Mouse (Mus musculus): ENCODE data around the gene Lrrk1. TPM values are rescaled to one million over a fixed set of nuclear protein-coding genes. Genes with fewer than 3 reads are reported as not detected.

The Lrrk1 gene
- total and polyA plus RNA-seq, 3 experiments, result 0.22 TPM; not detected in 2

DNA sequence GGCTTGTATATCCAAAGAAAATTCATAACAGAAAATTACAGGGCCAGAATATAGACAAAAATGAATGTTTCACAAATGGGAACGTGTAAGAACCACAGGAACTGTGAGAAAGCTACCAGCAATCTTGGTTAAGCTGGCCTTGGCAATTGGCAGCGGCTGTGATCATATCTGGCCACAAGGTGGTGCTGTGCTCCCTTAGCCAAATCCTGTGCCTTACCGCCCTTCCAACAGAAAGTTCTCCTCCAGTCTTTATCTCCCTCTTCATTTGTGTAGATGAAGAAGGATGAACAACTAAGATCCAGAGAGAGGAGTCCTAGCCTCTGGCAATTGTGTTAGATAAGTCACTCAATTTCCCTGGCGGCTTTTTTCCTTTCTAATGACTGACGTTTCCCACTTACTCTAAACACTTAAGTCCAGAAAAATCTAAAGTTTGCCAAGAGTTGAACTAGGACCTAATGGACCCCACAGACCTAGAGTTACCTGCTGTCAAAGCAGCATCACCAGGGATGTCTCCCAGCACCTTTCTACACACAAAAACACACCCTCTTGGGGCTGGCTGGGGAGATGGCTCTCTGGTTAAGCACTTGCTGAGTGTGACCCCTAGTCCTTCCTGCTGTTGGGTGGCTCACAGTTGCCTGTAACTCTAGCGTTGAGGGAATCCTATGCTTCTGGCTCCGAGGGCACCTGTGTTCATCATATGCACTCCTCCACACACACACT lies 78.0 kb downstream of the Lrrk1 start:
- Histone ChIP-seq H3K27me3 (ENCODE audit: insufficient read depth, low read length) (peaks cover 28% of the 10 kb centered on the region), H3K4me1 (ENCODE audit: insufficient read depth, low read depth, low read length) (no peaks in the 10 kb centered on the region), H3K36me3 (replicated peaks) (no peaks in the 10 kb centered on the region), H3K9me3 (replicated peaks) (no peaks in the 10 kb centered on the region), H3K4me3 (ENCODE audit: low read depth, low read length) (no peak overlapping the region)
- DNase-seq (ENCODE audit: low spot score) (peak; percentile 33), ATAC-seq (ENCODE audit: extremely low read depth, insufficient number of reproducible peaks, low FRiP score, poor library complexity, severe bottlenecking) (no peak)
- no peak for TF ChIP-seq GATA2 (IDR thresholded peaks at IDR 0.05; ENCODE audit: borderline replicate concordance, low read depth, low read length)
- TF ChIP-seq CTCF (IDR thresholded peaks at IDR 0.05; ENCODE audit: low read depth, low read length), result peak; percentile 93

DNA sequence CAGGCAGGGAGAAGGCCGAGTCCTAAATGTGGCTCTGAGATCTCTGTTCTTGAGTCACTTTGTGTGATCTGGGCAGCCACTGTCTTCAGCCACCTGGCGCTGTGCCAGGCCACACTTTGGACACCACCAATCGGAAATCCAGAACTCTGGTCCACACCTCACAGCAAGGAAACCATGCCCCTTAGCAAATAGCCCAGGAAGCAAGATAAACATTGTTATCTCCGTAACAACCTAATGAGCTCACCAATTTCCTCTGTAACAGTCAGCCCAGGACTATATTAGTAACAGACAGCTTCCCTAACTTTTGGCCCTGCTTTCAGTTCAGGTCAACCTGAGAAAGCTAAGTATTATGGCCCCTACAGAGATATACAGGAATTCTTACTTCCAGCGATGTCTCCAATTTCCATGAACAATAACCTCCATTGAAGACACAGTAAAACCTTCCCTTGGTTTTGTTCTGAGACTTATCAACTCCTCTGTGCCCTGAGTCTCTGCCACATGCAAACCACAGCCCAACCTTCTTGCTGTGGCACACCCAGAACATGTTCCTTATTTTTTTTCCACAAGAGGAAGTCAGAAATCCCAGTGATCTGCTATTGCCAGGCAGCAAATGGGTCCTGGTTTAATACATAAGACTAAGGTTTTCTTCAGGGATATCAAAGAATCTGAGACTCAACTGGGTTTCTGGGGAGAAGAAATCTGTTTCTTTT lies 78.8 kb downstream of the Lrrk1 start:
- TF ChIP-seq CTCF (IDR thresholded peaks at IDR 0.05; ENCODE audit: low read depth, low read length) (no peak), GATA2 (IDR thresholded peaks at IDR 0.05; ENCODE audit: borderline replicate concordance, low read depth, low read length) (no peak), GATA1 (IDR thresholded peaks at IDR 0.05; ENCODE audit: borderline replicate concordance, low read length) (no peak), TAL1 (conservative IDR thresholded peaks at IDR 0.05; ENCODE audit: low read depth, low read length) (no peak), POLR2AphosphoS5 (IDR thresholded peaks at IDR 0.05; ENCODE audit: insufficient replicate concordance, low read depth, low read length) (no peak)
- peaks cover 29% of the 10 kb centered on the region for H3K27me3 ChIP-seq (ENCODE audit: insufficient read depth, low read length)
- H3K4me3 ChIP-seq (ENCODE audit: low read depth, low read length), result no peak overlapping the region
- peaks cover under 1% of the 10 kb centered on the region; the same call in 1 of the 2 replicates for H3K4me1 ChIP-seq (ENCODE audit: insufficient read depth, low read depth, low read length)
- no peaks in the 10 kb centered on the region for H3K36me3 ChIP-seq (replicated peaks)
- no peak for ATAC-seq (ENCODE audit: extremely low read depth, insufficient number of reproducible peaks, low FRiP score, poor library complexity, severe bottlenecking)
- no peaks in the 10 kb centered on the region for H3K9me3 ChIP-seq (replicated peaks)
- peak; percentile 0 for DNase-seq (ENCODE audit: low spot score)

DNA sequence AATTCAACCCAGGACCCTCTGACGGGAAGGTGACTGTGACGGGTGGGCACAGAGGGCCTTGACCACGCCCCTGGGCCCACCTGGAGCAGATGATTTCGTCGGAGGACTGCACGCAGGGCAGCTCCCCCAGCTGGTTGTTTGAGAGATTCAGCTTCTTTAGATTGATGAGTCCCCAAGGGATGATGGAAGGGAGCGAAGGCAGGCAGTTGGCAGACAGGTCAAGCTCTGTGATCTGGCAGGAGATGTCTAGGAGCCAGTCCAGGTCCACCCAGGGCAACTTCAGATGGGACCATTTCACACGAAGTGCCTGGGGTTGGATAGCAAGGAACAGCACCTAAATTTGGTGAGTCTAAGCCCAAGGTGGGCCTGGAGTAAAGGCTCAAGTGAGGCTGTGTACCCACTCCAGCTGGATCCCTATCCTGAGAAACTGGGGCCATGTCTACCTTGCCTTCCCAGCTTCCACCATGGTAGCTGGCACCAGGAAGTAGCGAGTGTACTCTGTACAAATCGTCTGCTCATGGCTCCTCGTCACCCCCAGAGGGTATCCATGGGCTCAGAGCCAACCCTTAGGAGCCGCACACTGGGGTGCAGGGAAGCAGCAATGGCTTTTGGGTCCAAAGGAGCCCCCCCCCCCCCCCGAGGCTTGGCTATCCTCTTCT lies 79.4 kb downstream of the Lrrk1 start:
- Histone ChIP-seq H3K4me1 (ENCODE audit: insufficient read depth, low read depth, low read length) (peaks cover 7% of the 10 kb centered on the region), H3K27me3 (ENCODE audit: insufficient read depth, low read length) (peaks cover 33% of the 10 kb centered on the region), H3K36me3 (replicated peaks) (no peaks in the 10 kb centered on the region), H3K4me3 (ENCODE audit: low read depth, low read length) (no peak overlapping the region), H3K9me3 (replicated peaks) (no peaks in the 10 kb centered on the region)
- ATAC-seq (ENCODE audit: extremely low read depth, insufficient number of reproducible peaks, low FRiP score, poor library complexity, severe bottlenecking) (no peak), DNase-seq (ENCODE audit: low spot score) (no peak)
- TF ChIP-seq GATA2 (IDR thresholded peaks at IDR 0.05; ENCODE audit: borderline replicate concordance, low read depth, low read length), result no peak
- no peak for TF ChIP-seq TAL1 (conservative IDR thresholded peaks at IDR 0.05; ENCODE audit: low read depth, low read length)
- TF ChIP-seq CTCF (IDR thresholded peaks at IDR 0.05; ENCODE audit: low read depth, low read length), result no peak
- TF ChIP-seq POLR2AphosphoS5 (IDR thresholded peaks at IDR 0.05; ENCODE audit: insufficient replicate concordance, low read depth, low read length), result no peak
- TF ChIP-seq GATA1 (IDR thresholded peaks at IDR 0.05; ENCODE audit: borderline replicate concordance, low read length), result no peak

- Histone ChIP-seq H3K4me3 (ENCODE audit: low read depth, low read length) (no peak overlapping the region), H3K4me1 (ENCODE audit: insufficient read depth, low read depth, low read length) (peaks cover 11% of the 10 kb centered on the region), H3K9me3 (replicated peaks) (no peaks in the 10 kb centered on the region), H3K36me3 (replicated peaks) (no peaks in the 10 kb centered on the region), H3K27me3 (ENCODE audit: insufficient read depth, low read length) (peaks cover 37% of the 10 kb centered on the region)
- TF ChIP-seq POLR2AphosphoS5 (IDR thresholded peaks at IDR 0.05; ENCODE audit: insufficient replicate concordance, low read depth, low read length), result no peak
- ATAC-seq (ENCODE audit: extremely low read depth, insufficient number of reproducible peaks, low FRiP score, poor library complexity, severe bottlenecking) (no peak), DNase-seq (ENCODE audit: low spot score) (no peak)
Measured at GRCm38 (mm10) chr7:66307791-66308190, 80.4 kb downstream of the Lrrk1 start.

- no peaks in the 10 kb centered on the region for H3K36me3 ChIP-seq (replicated peaks)
- DNase-seq (ENCODE audit: low spot score) (no peak), ATAC-seq (ENCODE audit: extremely low read depth, insufficient number of reproducible peaks, low FRiP score, poor library complexity, severe bottlenecking) (no peak)
- H3K9me3 ChIP-seq (replicated peaks), result no peaks in the 10 kb centered on the region
- TF ChIP-seq CTCF (IDR thresholded peaks at IDR 0.05; ENCODE audit: low read depth, low read length) (no peak), POLR2AphosphoS5 (IDR thresholded peaks at IDR 0.05; ENCODE audit: insufficient replicate concordance, low read depth, low read length) (no peak)
- H3K4me3 ChIP-seq (ENCODE audit: low read depth, low read length), result no peak overlapping the region
- peaks cover 11% of the 10 kb centered on the region for H3K4me1 ChIP-seq (ENCODE audit: insufficient read depth, low read depth, low read length)
- peaks cover 38% of the 10 kb centered on the region for H3K27me3 ChIP-seq (ENCODE audit: insufficient read depth, low read length)
Measured at GRCm38 (mm10) chr7:66305714-66306198, 82.4 kb downstream of the Lrrk1 start.

GRCm38 (mm10) chr7:66304993-66305713 lies 83.0 kb downstream of the Lrrk1 start:
- H3K27me3 ChIP-seq (ENCODE audit: insufficient read depth, low read length), result peaks cover 38% of the 10 kb centered on the region
- no peak for DNase-seq (ENCODE audit: low spot score)
- no peaks in the 10 kb centered on the region for H3K36me3 ChIP-seq (replicated peaks)
- TF ChIP-seq GATA2 (IDR thresholded peaks at IDR 0.05; ENCODE audit: borderline replicate concordance, low read depth, low read length), result no peak
- TF ChIP-seq POLR2AphosphoS5 (IDR thresholded peaks at IDR 0.05; ENCODE audit: insufficient replicate concordance, low read depth, low read length), result no peak
- TF ChIP-seq GATA1 (IDR thresholded peaks at IDR 0.05; ENCODE audit: borderline replicate concordance, low read length), result no peak
- no peak for TF ChIP-seq TAL1 (conservative IDR thresholded peaks at IDR 0.05; ENCODE audit: low read depth, low read length)
- no peak for TF ChIP-seq CTCF (IDR thresholded peaks at IDR 0.05; ENCODE audit: low read depth, low read length)
- no peak overlapping the region for H3K4me3 ChIP-seq (ENCODE audit: low read depth, low read length)
- no peak for ATAC-seq (ENCODE audit: extremely low read depth, insufficient number of reproducible peaks, low FRiP score, poor library complexity, severe bottlenecking)
- peaks cover 11% of the 10 kb centered on the region for H3K4me1 ChIP-seq (ENCODE audit: insufficient read depth, low read depth, low read length)
- no peaks in the 10 kb centered on the region for H3K9me3 ChIP-seq (replicated peaks)

Data from G1E (cell line).